Mouse (Mus musculus) heart, adult 2 months (tissue): ENCODE data around the gene Bloc1s5. TPM values are rescaled to one million over a fixed set of nuclear protein-coding genes. Genes with fewer than 3 reads are reported as not detected.

Experiments used
- DNase-seq, 2 experiments: peaks; one replicate each; pipeline ENCODE4 v3.0.0; 2021
- H3K27ac ChIP-seq: fragments of 200-600 bp; 2 replicates; pipeline ENCODE4 v1.8.1; 2022
- H3K27me3 ChIP-seq: fragments of 200-500 bp; 2 replicates; pipeline ENCODE4 v1.6.1; 2012; ENCODE audit warnings: mild to moderate bottlenecking, low read length, inconsistent platforms, mixed read lengths; ENCODE audit not compliant: control insufficient read depth, insufficient read depth
- H3K36me3 ChIP-seq: fragments of 200-500 bp; 2 replicates; pipeline ENCODE4 v1.6.1; 2012; ENCODE audit warnings: low read length, inconsistent platforms; ENCODE audit not compliant: control insufficient read depth, insufficient read depth
- H3K4me1 ChIP-seq: fragments of 200-500 bp; 2 replicates; pipeline ENCODE4 v1.6.1; 2011; ENCODE audit warnings: low read length; ENCODE audit not compliant: control insufficient read depth, insufficient read depth
- H3K4me3 ChIP-seq: fragments of 200-600 bp; 2 replicates; pipeline ENCODE4 v1.8.1; 2022
- H3K79me2 ChIP-seq: fragments of 200-500 bp; replicated peaks from 2 replicates; pipeline ENCODE4 v1.6.1; 2012; ENCODE audit warnings: mild to moderate bottlenecking, inconsistent platforms, low read length, moderate library complexity, mixed read lengths; ENCODE audit not compliant: control insufficient read depth, insufficient read depth
- H3K9ac ChIP-seq: fragments of 200-500 bp; 2 replicates; pipeline ENCODE4 v1.6.1; 2012; ENCODE audit warnings: low read depth, mild to moderate bottlenecking, control low read depth, inconsistent platforms, low read length, mixed read lengths
- CTCF ChIP-seq: fragments of 200-600 bp; IDR thresholded peaks from 2 replicates; pipeline ENCODE4 v1.8.1; 2022; ENCODE audit warnings: antibody characterized with exemption, mild to moderate bottlenecking, moderate library complexity
- EP300 ChIP-seq: fragments of 200-500 bp; IDR thresholded peaks from 2 replicates; pipeline ENCODE4 v1.6.1; 2011; ENCODE audit warnings: low read depth, low read length, control low read depth; ENCODE audit not compliant: insufficient read depth
- POLR2A ChIP-seq: fragments of 200-500 bp; IDR thresholded peaks from 2 replicates; pipeline ENCODE4 v1.6.1; 2011; ENCODE audit warnings: mild to moderate bottlenecking, low read depth, low read length, control low read depth; ENCODE audit not compliant: insufficient read depth
- WGBS: fragments of 180-500 bp; shearing (Covaris S2); methylation state at CpG from one replicate; pipeline ENCODE4 v1.1.7; 2018; 5-methylcytosine and 5-hydroxymethylcytosine counted together
- intact Hi-C: fragments of 180-260 bp; cut with DNase I; formaldehyde crosslinking; loops from one replicate; pipeline ENCODE4 v1.15.1; 2025
- polyA plus RNA-seq: library from polyadenylated mRNA; depleted of rRNA; stranded (reverse); fragments of >200 nt; gene quantifications from 2 replicates; pipeline ENCODE4 v1.2.3, GENCODE M21; 2012; rRNA removed
- total RNA-seq, 2 experiments: library from RNA; stranded (reverse); gene quantifications; 2 replicates each; pipeline ENCODE4 v1.2.3; 2021

Gene Bloc1s5
- total and polyA plus RNA-seq, 3 experiments = 5.2 to 12.0 (median 10.5) TPM

DNA sequence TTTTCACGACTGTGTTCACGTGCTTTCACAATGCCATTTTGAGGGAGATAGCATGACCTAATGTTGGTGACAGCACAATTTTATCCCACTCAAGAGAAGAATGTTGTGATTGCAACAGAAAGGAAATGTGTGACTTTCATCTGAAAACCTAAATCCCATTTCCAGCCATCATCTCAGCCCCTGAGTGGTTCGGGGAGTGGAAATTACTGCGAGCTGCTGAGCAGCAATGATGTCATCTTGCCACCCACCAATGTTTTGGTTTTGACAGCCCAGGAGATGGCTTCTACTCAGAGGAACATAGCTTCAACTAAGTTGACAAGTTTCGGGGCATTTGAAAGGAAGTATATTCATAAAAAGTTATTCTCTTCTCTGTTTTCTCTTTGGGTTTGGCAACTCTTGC lies 87.2 kb downstream of the Bloc1s5 start:
- 57% methylated on average over 5 of the region's 5 CpGs for WGBS
- TF ChIP-seq EP300 (no peak), POLR2A (no peak), CTCF (no peak)
- H3K79me2 ChIP-seq = no peaks in the 10 kb centered on the region
- intact Hi-C loops = no loop called here
- H3K27me3 ChIP-seq = no peaks in the 10 kb centered on the region
- no peaks in the 10 kb centered on the region for H3K4me1 ChIP-seq
- DNase-seq = no peak
- H3K4me3 ChIP-seq = no peak overlapping the region
- H3K27ac ChIP-seq = no peak overlapping the region
- H3K9ac ChIP-seq = no peak overlapping the region
- H3K36me3 ChIP-seq = no peaks in the 10 kb centered on the region

DNA sequence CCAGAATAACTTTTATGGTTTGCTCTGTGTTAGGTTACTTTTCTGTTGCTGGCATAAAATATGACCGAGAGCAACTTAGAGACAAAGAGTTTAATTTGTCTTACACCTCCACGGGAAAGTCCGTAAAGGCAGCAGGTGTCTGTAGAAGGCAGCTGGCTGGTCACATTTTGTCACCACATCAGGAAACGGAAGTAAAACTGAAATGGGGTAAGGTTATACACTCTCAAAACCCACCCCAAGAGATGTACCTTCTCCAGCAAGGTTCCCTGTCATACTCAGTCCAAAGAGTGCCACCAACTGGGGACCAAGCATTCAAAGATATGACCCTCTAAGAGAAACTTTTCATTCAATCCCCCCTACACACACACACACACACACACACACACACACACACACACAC lies 88.2 kb downstream of the Bloc1s5 start:
- no peak for DNase-seq
- intact Hi-C loops = no loop called here
- 86% methylated on average over 4 of the region's 4 CpGs for WGBS
- no peaks in the 10 kb centered on the region for H3K36me3 ChIP-seq
- H3K4me1 ChIP-seq = no peaks in the 10 kb centered on the region
- no peak overlapping the region for H3K27ac ChIP-seq
- no peaks in the 10 kb centered on the region for H3K27me3 ChIP-seq
- H3K79me2 ChIP-seq = no peaks in the 10 kb centered on the region
- H3K9ac ChIP-seq = no peak overlapping the region
- TF ChIP-seq EP300 = no peak
- no peak for TF ChIP-seq POLR2A
- no peak for TF ChIP-seq CTCF
- H3K4me3 ChIP-seq = no peak overlapping the region

DNA sequence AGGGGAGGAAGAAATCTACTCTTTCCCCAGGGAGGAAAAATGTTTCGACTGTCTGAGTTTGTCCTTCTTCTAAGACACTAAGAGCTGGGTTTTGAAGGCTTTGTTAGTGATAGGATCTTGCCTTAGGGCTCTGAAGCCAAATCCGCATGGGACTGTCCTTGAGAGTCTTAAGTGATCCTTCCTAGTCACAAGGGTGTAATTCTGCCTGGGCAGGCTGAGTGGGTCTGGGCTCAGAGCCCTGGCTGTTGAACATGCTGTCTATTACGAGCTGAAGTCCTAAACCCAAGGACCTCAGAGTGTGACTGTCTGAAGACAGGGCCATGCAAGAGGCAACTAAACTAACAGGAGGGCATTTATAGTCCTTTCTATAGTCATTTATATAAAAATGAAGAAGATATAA lies 89.4 kb downstream of the Bloc1s5 start:
- Histone ChIP-seq H3K79me2 (no peaks in the 10 kb centered on the region), H3K4me1 (no peaks in the 10 kb centered on the region), H3K36me3 (no peaks in the 10 kb centered on the region), H3K27me3 (no peaks in the 10 kb centered on the region), H3K4me3 (no peak overlapping the region), H3K27ac (no peak overlapping the region), H3K9ac (no peak overlapping the region)
- TF ChIP-seq EP300 (0 out of 2 replicates have a peak, but pooled peaks have one; percentile 21), POLR2A (no peak)
- intact Hi-C loops = no loop called here
- peak in 1 of 2 experiments; percentile 44 for DNase-seq
- 55% methylated on average over 3 of the region's 3 CpGs for WGBS

DNA sequence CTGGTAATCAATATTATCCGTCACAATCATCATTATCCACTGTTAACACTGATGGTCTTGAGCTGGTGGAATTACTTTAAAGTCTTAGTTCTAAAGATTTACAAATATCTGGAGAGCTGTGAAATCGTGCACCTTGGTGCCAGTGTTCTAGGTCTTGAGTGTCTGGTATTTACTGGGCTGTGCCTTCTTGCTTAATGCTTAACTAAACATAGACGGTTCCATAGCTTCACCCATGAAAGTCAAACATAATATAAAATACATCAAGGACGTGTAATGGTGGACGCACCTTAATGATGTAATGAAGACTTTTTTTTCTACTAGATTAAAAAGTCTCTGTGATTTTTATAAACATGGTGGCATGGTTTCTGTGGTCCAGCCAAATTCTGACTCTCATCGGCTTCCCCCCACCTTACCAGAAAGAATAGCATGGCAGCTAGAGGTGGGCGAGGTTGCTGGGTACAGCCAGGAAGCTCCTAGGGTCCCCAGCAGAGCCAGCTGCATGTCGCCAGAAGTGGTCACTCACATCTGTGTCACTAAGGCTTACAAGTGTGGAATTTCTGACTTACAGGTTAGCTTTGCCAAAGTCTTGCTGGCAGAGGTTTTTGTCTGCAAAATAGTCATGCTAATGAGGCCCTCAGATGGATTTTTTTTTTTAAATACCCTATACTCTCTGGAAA lies 90.0 kb downstream of the Bloc1s5 start:
- Histone ChIP-seq H3K4me3 (no peak overlapping the region), H3K27me3 (no peaks in the 10 kb centered on the region), H3K9ac (no peak overlapping the region), H3K79me2 (no peaks in the 10 kb centered on the region), H3K27ac (no peak overlapping the region), H3K36me3 (no peaks in the 10 kb centered on the region), H3K4me1 (no peaks in the 10 kb centered on the region)
- WGBS = 87% methylated on average over 8 of the region's 8 CpGs
- no peak for TF ChIP-seq CTCF
- TF ChIP-seq POLR2A = no peak
- no peak for TF ChIP-seq EP300
- intact Hi-C loops = no loop called here
- DNase-seq = no peak

DNA sequence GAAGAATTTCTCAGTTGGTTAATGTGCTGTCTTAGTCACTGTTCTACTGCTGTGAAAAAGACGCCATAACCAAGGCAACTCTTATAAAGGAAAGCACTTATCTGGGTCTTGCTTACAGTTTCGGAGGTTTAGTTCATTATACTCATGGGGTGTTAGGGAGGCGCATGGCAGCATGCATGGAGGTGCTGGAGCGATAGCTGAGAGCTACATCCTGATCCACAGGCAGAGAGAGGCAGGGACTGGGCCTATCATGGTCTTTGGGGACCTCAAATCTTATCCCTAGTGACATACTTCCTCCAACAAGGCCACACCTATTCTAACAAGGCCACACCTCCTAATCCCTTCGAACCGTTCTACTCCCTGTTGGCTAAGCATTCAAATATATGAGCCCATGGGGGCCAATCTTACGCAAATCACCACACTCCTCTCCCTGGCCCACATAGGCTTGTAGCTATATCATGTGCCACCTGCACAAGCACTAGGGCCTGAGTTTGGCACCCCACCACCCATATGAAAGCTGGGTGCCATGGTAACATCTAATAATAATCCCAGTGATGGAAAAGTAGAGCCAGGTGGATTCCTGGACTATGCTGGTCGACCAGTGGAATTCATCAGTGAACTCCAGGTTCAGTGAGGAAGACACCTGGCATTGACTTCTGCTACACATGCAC lies 91.3 kb downstream of the Bloc1s5 start:
- Histone ChIP-seq H3K9ac (no peak overlapping the region), H3K27me3 (no peaks in the 10 kb centered on the region), H3K27ac (no peak overlapping the region), H3K36me3 (no peaks in the 10 kb centered on the region), H3K4me1 (no peaks in the 10 kb centered on the region), H3K4me3 (no peak overlapping the region), H3K79me2 (no peaks in the 10 kb centered on the region)
- WGBS = 82% methylated on average over 8 of the region's 8 CpGs
- intact Hi-C loops = no loop called here
- DNase-seq = no peak
- no peak for TF ChIP-seq EP300
- TF ChIP-seq CTCF = no peak
- TF ChIP-seq POLR2A = no peak

Other genes with a start within 250 kb of the Bloc1s5 start
- gene Txndc5, start 106.3 kb downstream of the Bloc1s5 start, total RNA-seq = 10 to 100 TPM; 29.7 to 34.7 TPM
- 39.5 and 43.0 TPM in 2 replicates for gene Txndc5, start 106.3 kb downstream of the Bloc1s5 start, polyA plus RNA-seq
- gene Eef1e1, start 23.9 kb upstream of the Bloc1s5 start, total RNA-seq = 10 to 100 TPM; 11.0 to 11.6 TPM
- gene Eef1e1, start 23.9 kb upstream of the Bloc1s5 start, polyA plus RNA-seq = 3.9 and 7.3 TPM in 2 replicates